Mouse (Mus musculus): ENCODE data around the gene Nfia.

DNA sequence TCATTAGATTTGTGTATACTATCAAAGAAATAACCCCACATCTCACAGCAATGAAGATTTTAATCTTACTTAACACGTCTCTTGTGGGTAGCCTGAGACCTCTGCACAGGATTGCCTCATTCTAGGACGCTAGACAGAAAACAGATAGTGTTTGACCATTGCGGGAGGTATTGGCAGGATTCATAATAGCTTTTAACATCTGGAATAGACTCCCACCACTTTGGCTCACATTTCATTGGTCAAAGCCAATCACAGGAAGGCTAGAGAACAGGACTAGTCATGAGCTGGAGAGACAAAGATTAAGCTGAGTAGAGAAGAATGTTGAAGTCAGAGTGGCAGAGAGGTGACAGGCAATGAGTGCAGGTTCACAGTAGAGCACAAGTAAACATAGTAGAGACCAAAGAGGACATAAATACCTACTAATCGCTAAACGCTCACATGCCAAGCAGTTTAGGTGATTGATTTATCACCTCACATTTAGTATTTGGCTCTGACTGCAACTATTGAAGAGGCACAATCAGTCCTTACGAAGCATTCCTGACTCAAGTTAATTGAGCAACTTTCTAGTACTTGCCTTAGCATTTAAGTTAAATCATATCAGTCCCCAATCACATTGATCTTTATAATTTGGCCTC lies 348.3 kb downstream of the Nfia start:
- TF ChIP-seq CTCF (IDR thresholded peaks at IDR 0.05; ENCODE audit: insufficient read depth, low read length) (no peak), POLR2A (IDR thresholded peaks at IDR 0.05; ENCODE audit: borderline replicate concordance, extremely low read depth, low read depth, low read length) (no peak)

Data from lung, adult 2 months (tissue).